Comparison of ENCODE assay signal across 8 mouse cellular contexts in the genomic region with DNA sequence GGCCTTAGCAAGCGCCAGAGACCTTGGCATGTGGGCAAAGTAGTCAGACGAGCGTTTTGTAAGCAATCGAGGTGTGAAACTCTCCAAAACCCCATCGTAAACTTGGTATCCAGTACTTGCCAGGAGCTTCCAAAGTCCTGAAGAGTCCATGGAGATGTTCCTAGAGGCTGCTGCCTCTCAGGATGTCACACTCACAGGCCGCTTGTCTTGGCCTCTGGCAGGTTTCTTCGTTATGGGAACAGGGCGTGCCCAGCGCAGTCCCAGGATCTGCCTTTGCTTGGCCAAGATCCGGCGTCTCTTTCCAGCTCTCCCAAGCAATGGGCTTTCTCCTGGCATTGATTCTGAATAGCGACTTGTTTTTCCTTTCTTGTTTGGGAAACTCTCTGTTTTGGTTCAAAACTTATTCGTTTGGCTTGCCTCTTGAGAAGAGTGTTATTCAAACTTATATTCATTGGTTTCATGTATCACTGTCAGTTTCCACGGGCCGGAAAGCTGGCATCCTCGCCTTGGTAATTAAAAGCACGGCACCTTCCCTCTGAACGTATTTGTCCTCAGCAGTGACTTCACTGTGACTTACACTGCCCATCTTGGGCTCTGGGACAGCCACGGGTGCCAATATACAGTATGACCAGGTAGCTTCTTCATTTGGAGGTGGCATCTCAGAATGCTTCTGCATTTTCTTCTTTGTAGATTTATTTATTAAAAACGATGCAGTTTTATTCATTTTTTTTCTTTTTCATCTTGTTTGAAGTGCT. TPM values are rescaled to one million over a fixed set of nuclear protein-coding genes. Genes with fewer than 3 reads are reported as not detected.
DNase-seq lines count a peak whose midpoint lies in the region; ATAC-seq and TF ChIP-seq lines count a peak whose summit lies in the region.

No protein-coding gene starts in this region.

- H3K9me3 ChIP-seq in embryonic facial prominence, embryonic 13.5 days = no peaks in the 10 kb centered on the region
- no peaks in the 10 kb centered on the region for H3K9me3 ChIP-seq in heart, embryonic 12.5 days (replicated peaks)
- H3K9me3 ChIP-seq in kidney, postnatal 0 days (replicated peaks; ENCODE audit: low read length) = no peaks in the 10 kb centered on the region

- peak overlapping the region; percentile 80 for H3K4me2 ChIP-seq in embryonic facial prominence, embryonic 13.5 days
- peak overlapping the region; percentile 93 for H3K4me2 ChIP-seq in heart, embryonic 12.5 days
- H3K4me2 ChIP-seq in kidney, postnatal 0 days (ENCODE audit: low read length) = peak overlapping the region; percentile 74

- no peak for ATAC-seq in embryonic facial prominence, embryonic 13.5 days (ENCODE audit: insufficient number of reproducible peaks, insufficient read depth, low FRiP score, low TSS enrichment, low read depth)
- no peak for ATAC-seq in heart, embryonic 12.5 days (ENCODE audit: insufficient number of reproducible peaks, low FRiP score)
- no peak for ATAC-seq in kidney, postnatal 0 days (replicated peaks; ENCODE audit: low FRiP score, low read depth)
- no peak for ATAC-seq in frontal cortex, adult (ENCODE audit: low TSS enrichment)
- no peak for ATAC-seq in monocyte, adult 5-6 weeks (replicated peaks; ENCODE audit: insufficient number of reproducible peaks, low FRiP score, low TSS enrichment, poor library complexity, severe bottlenecking)

- H3K4me1 ChIP-seq in embryonic facial prominence, embryonic 13.5 days = peaks cover 47% of the 10 kb centered on the region
- peaks cover 57% of the 10 kb centered on the region for H3K4me1 ChIP-seq in heart, embryonic 12.5 days (replicated peaks)
- peaks cover 21% of the 10 kb centered on the region for H3K4me1 ChIP-seq in kidney, postnatal 0 days (replicated peaks; ENCODE audit: insufficient read depth, low read length)

- no peak for TF ChIP-seq CTCF in kidney, postnatal 0 days (IDR thresholded peaks at IDR 0.05; ENCODE audit: low read depth)

- H3K36me3 ChIP-seq in embryonic facial prominence, embryonic 13.5 days = peaks cover 16% of the 10 kb centered on the region
- H3K36me3 ChIP-seq in heart, embryonic 12.5 days = peaks cover 19% of the 10 kb centered on the region
- peaks cover 9% of the 10 kb centered on the region; the same call in 1 of the 2 replicates for H3K36me3 ChIP-seq in kidney, postnatal 0 days (ENCODE audit: insufficient read depth, low read length)

- no peaks in the 10 kb centered on the region for H3K27me3 ChIP-seq in embryonic facial prominence, embryonic 13.5 days
- H3K27me3 ChIP-seq in heart, embryonic 12.5 days (replicated peaks) = no peaks in the 10 kb centered on the region
- H3K27me3 ChIP-seq in kidney, postnatal 0 days (ENCODE audit: insufficient read depth, low read length) = no peaks in the 10 kb centered on the region

- H3K4me3 ChIP-seq in embryonic facial prominence, embryonic 13.5 days = peak overlapping the region; percentile 94
- peak overlapping the region; percentile 91 for H3K4me3 ChIP-seq in heart, embryonic 12.5 days
- H3K4me3 ChIP-seq in kidney, postnatal 0 days (replicated peaks; ENCODE audit: low read depth, low read length) = peak overlapping the region; percentile 70

- H3K27ac ChIP-seq in embryonic facial prominence, embryonic 13.5 days = peak overlapping the region; percentile 90
- peak overlapping the region; percentile 95 for H3K27ac ChIP-seq in heart, embryonic 12.5 days (ENCODE audit: poor library complexity, severe bottlenecking)
- peak overlapping the region; percentile 97 for H3K27ac ChIP-seq in kidney, postnatal 0 days

- WGBS in embryonic facial prominence, embryonic 13.5 days = 12% methylated on average over 20 of the region's 20 CpGs
- WGBS in heart, embryonic 12.5 days = 16% methylated on average over 20 of the region's 20 CpGs
- 9% methylated on average over 20 of the region's 20 CpGs for WGBS in kidney, postnatal 0 days

- DNase-seq in urinary bladder, postnatal 14 days (ENCODE audit: low spot score) = peak; percentile 57
- no peak for DNase-seq in urinary bladder, postnatal 10 days (ENCODE audit: low spot score)
- peak; percentile 34 for DNase-seq in kidney, postnatal 0 days (ENCODE audit: low spot score)
- DNase-seq in lung, postnatal 36 days = peak; percentile 75

- peak overlapping the region; percentile 89 for H3K9ac ChIP-seq in embryonic facial prominence, embryonic 13.5 days
- peak overlapping the region; percentile 88 for H3K9ac ChIP-seq in heart, embryonic 12.5 days
- H3K9ac ChIP-seq in kidney, postnatal 0 days (ENCODE audit: low read depth, low read length) = peak overlapping the region; percentile 66

RNA-seq across cellular contexts. Expression of gene Nadk, which starts 2.3 kb away (rescaled TPM):
- polyA plus RNA-seq in embryonic facial prominence, embryonic 13.5 days (2015; fragmentation: Nextera tagmentation; extraction: Ambion mirVana) = 86.8 and 92.8 TPM in 2 replicates
- polyA plus RNA-seq in heart, embryonic 12.5 days (2016; fragmentation: Nextera tagmentation; extraction: Ambion mirVana) = 52.0 and 52.5 TPM in 2 replicates
- polyA plus RNA-seq in kidney, postnatal 0 days (2015; fragmentation: Nextera tagmentation; extraction: Ambion mirVana) = 76.8 and 83.0 TPM in 2 replicates
- total RNA-seq in monocyte, adult 5-6 weeks (2017) = 392 to 513 TPM (median 506 TPM) in 3 replicates

RNA-seq across cellular contexts. Expression of gene Slc35e2, which starts 36.7 kb away (rescaled TPM):
- 10.5 and 11.1 TPM in 2 replicates for polyA plus RNA-seq in embryonic facial prominence, embryonic 13.5 days (2015; fragmentation: Nextera tagmentation; extraction: Ambion mirVana)
- polyA plus RNA-seq in heart, embryonic 12.5 days (2016; fragmentation: Nextera tagmentation; extraction: Ambion mirVana) = 8.9 and 9.1 TPM in 2 replicates
- polyA plus RNA-seq in kidney, postnatal 0 days (2015; fragmentation: Nextera tagmentation; extraction: Ambion mirVana) = 6.4 and 6.6 TPM in 2 replicates
- 6.5 to 13.6 TPM (median 9.2 TPM) in 3 replicates for total RNA-seq in monocyte, adult 5-6 weeks (2017)
